ENCODE assay signal across 8 mouse cellular contexts in genomic region chr1:178405951-178406711, GRCm38 (mm10). TPM values are rescaled to one million over a fixed set of nuclear protein-coding genes. Genes with fewer than 3 reads are reported as not detected.
DNase-seq lines count a peak whose midpoint lies in the region; ATAC-seq and TF ChIP-seq lines count a peak whose summit lies in the region.

TSS of gene Efcab2 (plus strand) at chr1:178406085.

- peak within 1 kb of the TSS; percentile 100 for H3K27ac ChIP-seq in heart, embryonic 11.5 days (ENCODE audit: low read depth, low read length)
- peak within 1 kb of the TSS; percentile 100 for H3K27ac ChIP-seq in kidney, embryonic 16.5 days (ENCODE audit: low read length)
- H3K27ac ChIP-seq in liver, adult 2 months (replicated peaks; ENCODE audit: insufficient read depth, low read depth, low read length), result peak within 1 kb of the TSS; percentile 100

- peak within 1 kb of the TSS; percentile 70 for H3K4me2 ChIP-seq in heart, embryonic 11.5 days
- peak within 1 kb of the TSS; percentile 81 for H3K4me2 ChIP-seq in kidney, embryonic 16.5 days (replicated peaks; ENCODE audit: low read depth, low read length)
- peak within 1 kb of the TSS; percentile 93 for H3K4me2 ChIP-seq in myocyte (ENCODE audit: low read depth)

- peak within 1 kb of the TSS; percentile 76 for H3ac ChIP-seq in myocyte (ENCODE audit: control insufficient read depth, insufficient read length)

- no peaks in the 10 kb centered on the region for H3K36me3 ChIP-seq in heart, embryonic 11.5 days (ENCODE audit: control insufficient read depth, insufficient read depth, low read length)
- no peaks in the 10 kb centered on the region for H3K36me3 ChIP-seq in kidney, embryonic 16.5 days (ENCODE audit: insufficient read depth, low read length)
- no peaks in the 10 kb centered on the region for H3K36me3 ChIP-seq in liver, adult 2 months (ENCODE audit: control insufficient read depth, insufficient read depth, low read length)
- H3K36me3 ChIP-seq in myocyte (ENCODE audit: control insufficient read depth, insufficient read depth), result no peaks in the 10 kb centered on the region
- H3K36me3 ChIP-seq in splenic B cell, adult 2 months (ENCODE audit: control insufficient read depth, insufficient read depth, low read length, poor library complexity, severe bottlenecking), result no peaks in the 10 kb centered on the region

- ATAC-seq in erythroblast, adult 5-6 weeks (replicated peaks; ENCODE audit: low FRiP score, poor library complexity, severe bottlenecking), result peak; percentile 92
- ATAC-seq in heart, embryonic 11.5 days (replicated peaks; ENCODE audit: insufficient number of reproducible peaks, low FRiP score, low TSS enrichment), result peak; percentile 97
- ATAC-seq in kidney, embryonic 16.5 days (ENCODE audit: low FRiP score, low TSS enrichment), result peak; percentile 99

- no peaks in the 10 kb centered on the region for H3K9me3 ChIP-seq in heart, embryonic 11.5 days (replicated peaks; ENCODE audit: control insufficient read depth, low read length)
- no peaks in the 10 kb centered on the region for H3K9me3 ChIP-seq in kidney, embryonic 16.5 days (ENCODE audit: low read length)

- TF ChIP-seq POLR2A in liver, adult 2 months (IDR thresholded peaks at IDR 0.05; ENCODE audit: extremely low read depth, insufficient read depth, low read length), result peak; percentile 91; the same call in 1 of the 2 replicates
- peak; percentile 77 for TF ChIP-seq POLR2A in myocyte (IDR thresholded peaks at IDR 0.05; ENCODE audit: insufficient read length, low read depth)

- peak; percentile 91 to 92 for DNase-seq in B cell, adult 2 months
- peak; percentile 97 for DNase-seq in brain, adult 2 months (ENCODE audit: low read depth, low spot score)
- peak; percentile 80 for DNase-seq in liver, adult 2 months (ENCODE audit: extremely low read depth, low read depth, low spot score)
- DNase-seq in splenic B cell, adult 2 months (ENCODE audit: low read depth, low spot score), result peak; percentile 94

- no peaks in the 10 kb centered on the region for H3K79me2 ChIP-seq in liver, adult 2 months (ENCODE audit: control insufficient read depth, insufficient read depth, low read length)
- H3K79me2 ChIP-seq in myocyte (ENCODE audit: control insufficient read depth, insufficient read depth), result no peaks in the 10 kb centered on the region

- peak; percentile 52 for TF ChIP-seq CTCF in liver, adult 2 months (IDR thresholded peaks at IDR 0.05; ENCODE audit: low read depth, low read length)

- peak within 1 kb of the TSS; percentile 72 for H3K4me3 ChIP-seq in heart, embryonic 11.5 days (ENCODE audit: low read depth, low read length)
- peak within 1 kb of the TSS; percentile 80 for H3K4me3 ChIP-seq in kidney, embryonic 16.5 days (ENCODE audit: low read length)
- H3K4me3 ChIP-seq in liver, adult 2 months (ENCODE audit: insufficient read depth, low read depth, low read length), result peak within 1 kb of the TSS; percentile 98
- peak within 1 kb of the TSS; percentile 51 for H3K4me3 ChIP-seq in myocyte

- peak within 1 kb of the TSS; percentile 99 for H3K9ac ChIP-seq in heart, embryonic 11.5 days (ENCODE audit: low read depth, low read length)
- H3K9ac ChIP-seq in kidney, embryonic 16.5 days (replicated peaks; ENCODE audit: low read length), result peak within 1 kb of the TSS; percentile 96
- H3K9ac ChIP-seq in liver, adult 2 months (ENCODE audit: low read depth, low read length), result peak within 1 kb of the TSS; percentile 100

- WGBS in heart, embryonic 11.5 days (ENCODE audit: insufficient replicate concordance), result under 1% methylated on average over 69 of the region's 70 CpGs
- WGBS in kidney, embryonic 16.5 days, result under 1% methylated on average over 70 of the region's 70 CpGs
- WGBS in liver, adult 2 months, result under 1% methylated on average over 68 of the region's 70 CpGs

- peaks cover 5% of the 10 kb centered on the region for H3K4me1 ChIP-seq in heart, embryonic 11.5 days (ENCODE audit: control insufficient read depth, insufficient read depth, low read length)
- peaks cover 6% of the 10 kb centered on the region; the same call in 1 of the 2 replicates for H3K4me1 ChIP-seq in kidney, embryonic 16.5 days (ENCODE audit: insufficient read depth, low read length)
- H3K4me1 ChIP-seq in liver, adult 2 months (ENCODE audit: control insufficient read depth, insufficient read depth, low read length), result no peaks in the 10 kb centered on the region

- H3K27me3 ChIP-seq in heart, embryonic 11.5 days (ENCODE audit: control insufficient read depth, insufficient read depth, low read length), result no peaks in the 10 kb centered on the region
- H3K27me3 ChIP-seq in kidney, embryonic 16.5 days (ENCODE audit: insufficient read depth, low read length), result no peaks in the 10 kb centered on the region
- H3K27me3 ChIP-seq in liver, adult 2 months (ENCODE audit: control insufficient read depth, insufficient read depth, low read length), result no peaks in the 10 kb centered on the region
- H3K27me3 ChIP-seq in myocyte (ENCODE audit: control insufficient read depth, insufficient read depth, insufficient read length), result no peaks in the 10 kb centered on the region
- H3K27me3 ChIP-seq in splenic B cell, adult 2 months (ENCODE audit: control insufficient read depth, insufficient read depth, low read length, poor library complexity, severe bottlenecking), result no peaks in the 10 kb centered on the region

TF ChIP-seq in myocyte, 11 proteins besides CTCF, POLR2A, EP300 and RAD21:
- TF ChIP-seq TCF3 (IDR thresholded peaks at IDR 0.05; ENCODE audit: insufficient read length, low read depth) (no peak), TCF12 (IDR thresholded peaks at IDR 0.05; ENCODE audit: insufficient read depth, poor library complexity, severe bottlenecking) (no peak), MYOD1 (IDR thresholded peaks at IDR 0.05; ENCODE audit: control insufficient read depth in 1 of 3, insufficient read length in 2 of 3, low read depth in 2 of 3) (peak in 1 of 3 experiments; percentile 29), SRF (IDR thresholded peaks at IDR 0.05; ENCODE audit: control insufficient read depth, insufficient read length, low read depth) (no peak), MYOG (IDR thresholded peaks at IDR 0.05; ENCODE audit: control insufficient read depth in 1 of 3, insufficient read depth in 1 of 3, insufficient read length in 2 of 3, low read depth in 2 of 3) (peak in 1 of 3 experiments; percentile 49), E2F4 (IDR thresholded peaks at IDR 0.05; ENCODE audit: insufficient read depth) (no peak), POLR2AphosphoS2 (IDR thresholded peaks at IDR 0.05; ENCODE audit: insufficient read length, low read depth) (peak; percentile 73), MAX (IDR thresholded peaks at IDR 0.05; ENCODE audit: low read depth) (no peak), USF1 (IDR thresholded peaks at IDR 0.05; ENCODE audit: low read depth) (no peak), CEBPB (IDR thresholded peaks at IDR 0.05; ENCODE audit: insufficient read depth, poor library complexity, severe bottlenecking) (no peak), REST (IDR thresholded peaks at IDR 0.05; ENCODE audit: insufficient read depth, insufficient read length) (no peak)
TF ChIP-seq in myocyte: peak in this region for 3.

RNA-seq across cellular contexts. Expression of gene Efcab2, which starts in this region (rescaled TPM):
- total RNA-seq in erythroblast, adult 5-6 weeks (2015; ENCODE audit: low replicate concordance), result 2.7 and 3.3 TPM in 2 replicates
- 1.3 and 1.4 TPM in 2 replicates for total RNA-seq in erythroblast, adult 5-6 weeks (2017; ENCODE audit: low replicate concordance)
- 10.7 and 12.7 TPM in 2 replicates for polyA plus RNA-seq in heart, embryonic 11.5 days (2014; fragmentation: Nextera tagmentation; extraction: Ambion mirVana)
- 5.1 and 5.3 TPM in 2 replicates for polyA plus RNA-seq in kidney, embryonic 16.5 days (2015; fragmentation: Nextera tagmentation; extraction: Ambion mirVana)
- total RNA-seq in liver, adult 2 months (2014; rRNA removed), result 2.0 and 2.2 TPM in 2 replicates
- 0.29 and 0.46 TPM in 2 replicates for polyA plus RNA-seq in liver, adult 2 months (2012; rRNA removed)
- polyA plus RNA-seq in myocyte (2012; fragmentation: generic; extraction: Trizol), result 0.72 TPM

Comparison
In these comparisons a context has a peak if more than half of its experiments do, and no peak if none do; other contexts are left out.
1. Peak in every context shown above with its lines: DNase-seq, ATAC-seq, H3K4me3 ChIP-seq and H3K27ac ChIP-seq.